Mouse (Mus musculus) CH12.LX (cell line): ENCODE results near the gene Prr30. TPM values are rescaled to one million over a fixed set of nuclear protein-coding genes. Genes with fewer than 3 reads are reported as not detected.

Source experiments
- DNase-seq: peaks from one replicate; pipeline ENCODE4 v3.0.0-alpha.2; 2013; ENCODE audit errors: extremely low read depth
- H3K27ac ChIP-seq: 2 replicates; pipeline ENCODE4 v1.5.1; 2012; ENCODE audit warnings: low read depth, mild to moderate bottlenecking, control low read depth, moderate library complexity; ENCODE audit not compliant: insufficient read depth
- H3K27me3 ChIP-seq: replicated peaks from 2 replicates; pipeline ENCODE3; 2012; ENCODE audit warnings: inconsistent platforms
- H3K36me3 ChIP-seq, 2 experiments: replicated peaks in 1 of 2; 2 replicates each; pipeline versions ENCODE3 to v1.6.1; 2012; ENCODE audit warnings: inconsistent platforms in 1 of 2, low read length in 1 of 2, mild to moderate bottlenecking in 1 of 2, mixed read lengths in 1 of 2, moderate library complexity in 1 of 2; ENCODE audit not compliant: control insufficient read depth in 1 of 2, insufficient read depth in 1 of 2
- H3K4me1 ChIP-seq, 2 experiments: 2 replicates each; pipeline ENCODE4 v1.6.1; 2012; ENCODE audit warnings: inconsistent platforms in 1 of 2, moderate library complexity in 1 of 2; ENCODE audit not compliant: insufficient read depth in 2 of 2, control insufficient read depth in 1 of 2
- H3K4me2 ChIP-seq: 2 replicates; pipeline ENCODE4 v1.6.1; 2012; ENCODE audit warnings: low read depth, mild to moderate bottlenecking, control low read depth; ENCODE audit not compliant: poor library complexity, insufficient read depth, severe bottlenecking
- H3K4me3 ChIP-seq, 3 experiments: fragments of 150-350 bp in 1 of 3; sonication (generic) in 1 of 3; replicated peaks in 1 of 3; 2 replicates each; pipeline versions ENCODE3 to v1.5.1; 2011 to 2012; ENCODE audit warnings: low read depth in 2 of 3, low read length in 2 of 3, mild to moderate bottlenecking in 2 of 3, moderate library complexity in 2 of 3, control low read depth in 1 of 3, improper control_type of control experiment in 1 of 3, inconsistent platforms in 1 of 3, mixed read lengths in 1 of 3; ENCODE audit not compliant: poor library complexity in 1 of 3
- H3K79me2 ChIP-seq: replicated peaks from 2 replicates; pipeline ENCODE4 v1.6.1; 2012; ENCODE audit warnings: mild to moderate bottlenecking, moderate library complexity; ENCODE audit not compliant: control insufficient read depth, poor library complexity, insufficient read depth, severe bottlenecking; ENCODE audit errors: extremely low read depth
- H3K9ac ChIP-seq: 2 replicates; pipeline ENCODE4 v1.6.1; 2012; ENCODE audit warnings: low read depth, mild to moderate bottlenecking, control low read depth, moderate library complexity; ENCODE audit not compliant: insufficient read depth
- H3K9me3 ChIP-seq: replicated peaks from 2 replicates; pipeline ENCODE3; 2012; ENCODE audit warnings: low read length, inconsistent platforms, mixed read lengths
- BHLHE40 ChIP-seq: IDR thresholded peaks from 2 replicates; pipeline ENCODE4 v1.6.1; 2011; ENCODE audit warnings: mild to moderate bottlenecking, low read depth, low read length, improper control_type of control experiment
- E2F4 ChIP-seq: IDR thresholded peaks from 2 replicates; pipeline ENCODE4 v1.6.1; 2011; ENCODE audit warnings: low read depth, low read length, improper control_type of control experiment; ENCODE audit not compliant: insufficient replicate concordance
- ETS1 ChIP-seq: conservative IDR thresholded peaks from 2 replicates; pipeline ENCODE4 v1.6.1; 2012; ENCODE audit warnings: low read depth, mild to moderate bottlenecking, inconsistent platforms, low read length, improper control_type of control experiment, moderate library complexity
- HCFC1 ChIP-seq: IDR thresholded peaks from 2 replicates; pipeline ENCODE4 v1.6.1; 2012; ENCODE audit warnings: low read depth, mild to moderate bottlenecking, inconsistent platforms, low read length, improper control_type of control experiment
- IRF4 ChIP-seq: IDR thresholded peaks from 2 replicates; pipeline ENCODE4 v1.6.1; 2014; ENCODE audit warnings: low read depth, mild to moderate bottlenecking, inconsistent platforms, low read length, improper control_type of control experiment
- JUN ChIP-seq: IDR thresholded peaks from 2 replicates; pipeline ENCODE4 v1.6.1; 2011; ENCODE audit warnings: low read depth, mild to moderate bottlenecking, low read length, improper control_type of control experiment, moderate library complexity; ENCODE audit not compliant: insufficient read depth
- KAT2A ChIP-seq: IDR thresholded peaks from 2 replicates; pipeline ENCODE4 v1.6.1; 2012; ENCODE audit warnings: low read length, improper control_type of control experiment, inconsistent platforms; ENCODE audit not compliant: insufficient replicate concordance
- MAFK ChIP-seq: IDR thresholded peaks from 2 replicates; pipeline ENCODE4 v1.6.1; 2011; ENCODE audit warnings: low read length, improper control_type of control experiment; ENCODE audit not compliant: insufficient replicate concordance
- MAX ChIP-seq: IDR thresholded peaks from 2 replicates; pipeline ENCODE4 v1.6.1; 2011; ENCODE audit warnings: low read length, improper control_type of control experiment
- MAZ ChIP-seq: IDR thresholded peaks from 2 replicates; pipeline ENCODE4 v1.6.1; 2012; ENCODE audit warnings: low read depth, mild to moderate bottlenecking, inconsistent platforms, low read length, improper control_type of control experiment, moderate library complexity
- MEF2A ChIP-seq: IDR thresholded peaks from 2 replicates; pipeline ENCODE4 v1.6.1; 2014; ENCODE audit warnings: low read depth, mild to moderate bottlenecking, inconsistent platforms, low read length, improper control_type of control experiment, borderline replicate concordance
- MXI1 ChIP-seq: IDR thresholded peaks from 2 replicates; pipeline ENCODE4 v1.6.1; 2011; ENCODE audit warnings: mild to moderate bottlenecking, low read depth, low read length, improper control_type of control experiment
- MYC ChIP-seq: IDR thresholded peaks from 2 replicates; pipeline ENCODE4 v1.6.1; 2011; ENCODE audit warnings: low read depth, mild to moderate bottlenecking, improper control_type of control experiment, low read length
- NRF1 ChIP-seq: IDR thresholded peaks from 2 replicates; pipeline ENCODE4 v1.6.1; 2014; ENCODE audit warnings: low read depth, mild to moderate bottlenecking, inconsistent platforms, low read length, improper control_type of control experiment, moderate library complexity
- PAX5 ChIP-seq: IDR thresholded peaks from 2 replicates; pipeline ENCODE4 v1.6.1; 2012; ENCODE audit warnings: low read length, inconsistent platforms, mixed read lengths
- POLR2A ChIP-seq: IDR thresholded peaks from 2 replicates; pipeline ENCODE4 v1.6.1; 2011; ENCODE audit warnings: low read depth, mild to moderate bottlenecking, improper control_type of control experiment, low read length
- RAD21 ChIP-seq: IDR thresholded peaks from 2 replicates; pipeline ENCODE4 v1.6.1; 2011; ENCODE audit warnings: low read depth, mild to moderate bottlenecking, low read length, improper control_type of control experiment, moderate library complexity
- RCOR1 ChIP-seq: conservative IDR thresholded peaks from 2 replicates; pipeline ENCODE4 v1.6.1; 2012; ENCODE audit warnings: low read depth, mild to moderate bottlenecking, inconsistent platforms, low read length, improper control_type of control experiment
- SIN3A ChIP-seq: IDR thresholded peaks from 2 replicates; pipeline ENCODE4 v1.6.1; 2012; ENCODE audit warnings: low read length, improper control_type of control experiment, inconsistent platforms
- SMC3 ChIP-seq: IDR thresholded peaks from 2 replicates; pipeline ENCODE4 v1.6.1; 2011; ENCODE audit warnings: low read depth, low read length, improper control_type of control experiment
- TCF12 ChIP-seq: IDR thresholded peaks from 2 replicates; pipeline ENCODE4 v1.6.1; 2014; ENCODE audit warnings: low read depth, mild to moderate bottlenecking, inconsistent platforms, low read length, improper control_type of control experiment
- USF1 ChIP-seq: IDR thresholded peaks from 2 replicates; pipeline ENCODE4 v1.6.1; 2014; ENCODE audit warnings: low read depth, mild to moderate bottlenecking, inconsistent platforms, low read length, improper control_type of control experiment
- USF2 ChIP-seq: conservative IDR thresholded peaks from 2 replicates; pipeline ENCODE4 v1.6.1; 2011; ENCODE audit warnings: low read depth, low read length, improper control_type of control experiment
- ZC3H11A ChIP-seq: IDR thresholded peaks from 2 replicates; pipeline ENCODE4 v1.6.1; 2012; ENCODE audit warnings: low read depth, mild to moderate bottlenecking, inconsistent platforms, low read length, improper control_type of control experiment
- ZKSCAN1 ChIP-seq: IDR thresholded peaks from 2 replicates; pipeline ENCODE4 v1.6.1; 2012; ENCODE audit warnings: low read depth, inconsistent platforms, low read length, improper control_type of control experiment, borderline replicate concordance
- ZMIZ1 ChIP-seq: IDR thresholded peaks from 2 replicates; pipeline ENCODE4 v1.6.1; 2012; ENCODE audit warnings: low read depth, mild to moderate bottlenecking, inconsistent platforms, low read length, improper control_type of control experiment
- ZNF384 ChIP-seq: IDR thresholded peaks from 2 replicates; pipeline ENCODE4 v1.6.1; 2012; ENCODE audit warnings: low read depth, low read length, improper control_type of control experiment, inconsistent platforms
- dilution Hi-C: fragments of 300-500 bp; cut with MboI; formaldehyde crosslinking; loops from 2 replicates; pipeline ENCODE4 v1.14.3; 2020; ENCODE audit warnings: low sequenced_read_pairs; ENCODE audit not compliant: extremely low pct_unique_long_range_greater_than_20kb, extremely low pct_ligation_motif_present
- in situ Hi-C: fragments of 300-500 bp; cut with MboI; formaldehyde crosslinking; loops from 3 replicates; pipeline ENCODE4 v1.14.3; 2019; ENCODE audit warnings: low sequenced_read_pairs, low pct_ligation_motif_present, low pct_unique_long_range_greater_than_20kb, mixed read lengths
- polyA plus RNA-seq: library from polyadenylated mRNA; unstranded; fragments of >175 nt; gene quantifications from 2 replicates; pipeline ENCODE4 v1.2.1, GENCODE M21; 2012; ENCODE audit warnings: low read depth; ENCODE audit not compliant: insufficient read length
- total RNA-seq, 2 experiments: library from RNA; depleted of rRNA; stranded (reverse); fragments of 300-350 nt in 1 of 2; fragments of >200 nt in 1 of 2; gene quantifications; 2 replicates each; pipeline ENCODE4 v1.2.3; 2012 to 2014

Prr30 gene
- total RNA-seq (2012; rRNA removed) (not detected in 2 replicates), total RNA-seq (2014; rRNA removed) (not detected in 2 replicates), polyA plus RNA-seq (not detected in 2 replicates)

- TF ChIP-seq ZC3H11A: no peak
- TF ChIP-seq ZNF384: no peak
- TF ChIP-seq USF1: no peak
- TF ChIP-seq USF2: no peak
- no peak for TF ChIP-seq BHLHE40
- TF ChIP-seq JUN: no peak
- TF ChIP-seq MXI1: no peak
- no peak for TF ChIP-seq SIN3A
- no peak for TF ChIP-seq HCFC1
- TF ChIP-seq MYC: no peak
- no peak for TF ChIP-seq SMC3
- TF ChIP-seq RCOR1: no peak
- no peak for TF ChIP-seq POLR2A
- TF ChIP-seq ETS1: no peak
- dilution Hi-C loops (no loop called here), in situ Hi-C loops (no loop called here)
These were observed at the start of gene Prr30 for GRCm38 (mm10) chr14:101200230-101200629. Gene Prr30, minus strand, starts transcription at chr14:101200330.

GRCm38 (mm10) chr14:101246793-101247192, 46.7 kb upstream of the Prr30 start:
- Histone ChIP-seq H3K4me3 (no peak overlapping the region), H3K79me2 (no peaks in the 10 kb centered on the region), H3K9me3 (no peaks in the 10 kb centered on the region), H3K27ac (no peak overlapping the region), H3K4me1 (no peaks in the 10 kb centered on the region), H3K27me3 (no peaks in the 10 kb centered on the region), H3K36me3 (no peaks in the 10 kb centered on the region), H3K9ac (no peak overlapping the region), H3K4me2 (no peak overlapping the region)
- TF ChIP-seq E2F4 (no peak), MAZ (no peak), ZKSCAN1 (no peak), ETS1 (no peak), IRF4 (no peak), NRF1 (no peak), PAX5 (no peak), USF2 (no peak), USF1 (no peak), TCF12 (no peak), KAT2A (no peak), ZMIZ1 (no peak), JUN (no peak), MEF2A (no peak), MXI1 (no peak), MAX (no peak), MAFK (no peak), MYC (no peak), RAD21 (no peak)
- in situ Hi-C loops: no loop called here
- DNase-seq: no peak
- dilution Hi-C loops: no loop called here

More at GRCm38 (mm10) chr14:101200230-101200629, at the start of gene Prr30:
- Histone ChIP-seq H3K4me2 (no peak within 1 kb of the TSS), H3K27ac (no peak within 1 kb of the TSS), H3K4me3 (no peak within 1 kb of the TSS), H3K4me1 (no peaks in the 10 kb centered on the region), H3K9me3 (no peaks in the 10 kb centered on the region), H3K36me3 (no peaks in the 10 kb centered on the region), H3K79me2 (no peaks in the 10 kb centered on the region), H3K27me3 (no peaks in the 10 kb centered on the region), H3K9ac (no peak within 1 kb of the TSS)
- no peak for DNase-seq
